In the genomic region with DNA sequence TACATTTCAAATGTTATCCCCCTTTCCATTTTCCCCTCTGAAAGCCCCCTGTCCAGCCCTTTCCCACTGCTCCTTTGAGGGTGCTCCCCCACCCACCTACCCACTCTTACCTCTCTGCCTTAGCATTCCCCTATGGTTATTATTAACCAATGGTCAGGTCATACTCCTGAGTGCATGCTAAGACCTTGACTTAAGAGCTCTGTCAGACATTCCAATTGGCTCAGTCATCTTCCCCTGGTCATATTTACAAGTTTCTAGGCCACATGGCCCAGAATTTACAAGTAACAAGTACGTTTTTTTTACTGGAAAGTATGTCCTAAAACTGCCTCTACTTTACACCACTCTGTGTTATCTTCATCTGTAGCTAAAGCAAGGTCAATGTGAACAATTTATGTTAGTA, we compare ENCODE assay signal across 16 mouse cellular contexts.
"Had no signal": no experiment of that assay in that cellular context is flagged by ENCODE, and none has a peak within 500 bp of the region (broad histone marks: within the 10 kb centered on the region; RNA-seq: fewer than 3 reads in every experiment).

No protein-coding gene starts in this region.

- H3K27me3 ChIP-seq: neural tube, embryonic 12.5 days; neural tube, embryonic 13.5 days; neural tube, embryonic 15.5 days; stomach, embryonic 15.5 days had no signal

- DNase-seq: retina, postnatal 1 day; right cerebral cortex, adult 18-20 months; right cerebral cortex, postnatal 14 days; right cerebral cortex, postnatal 25 days; right cerebral cortex, postnatal 4 days; spleen, adult 18-20 months; thymus, adult 18-20 months; thymus, adult 2 months; thymus, postnatal 14 days; thymus, postnatal 25 days; thymus, postnatal 36 days; thymus, postnatal 4 days had no signal
